Mouse (Mus musculus) lung, postnatal 14 days (tissue): ENCODE measurements around the gene Ubr4.
A peak's percentile ranks its signal among the peaks of the same experiment; 100 is the strongest.

Source experiments
- DNase-seq: peaks from one replicate; pipeline ENCODE4 v3.0.0; 2021

Gene Ubr4

GRCm38 (mm10) chr4:139351931-139352711, at the start of gene Ubr4, which contains the start of the genes Mrto4 and Emc1:
Gene Ubr4, plus strand, starts transcription at chr4:139352609.
Gene Mrto4, minus strand, starts transcription at chr4:139352576.
Gene Emc1, plus strand, starts transcription at chr4:139352587.
- DNase-seq = peak; percentile 80

DNA sequence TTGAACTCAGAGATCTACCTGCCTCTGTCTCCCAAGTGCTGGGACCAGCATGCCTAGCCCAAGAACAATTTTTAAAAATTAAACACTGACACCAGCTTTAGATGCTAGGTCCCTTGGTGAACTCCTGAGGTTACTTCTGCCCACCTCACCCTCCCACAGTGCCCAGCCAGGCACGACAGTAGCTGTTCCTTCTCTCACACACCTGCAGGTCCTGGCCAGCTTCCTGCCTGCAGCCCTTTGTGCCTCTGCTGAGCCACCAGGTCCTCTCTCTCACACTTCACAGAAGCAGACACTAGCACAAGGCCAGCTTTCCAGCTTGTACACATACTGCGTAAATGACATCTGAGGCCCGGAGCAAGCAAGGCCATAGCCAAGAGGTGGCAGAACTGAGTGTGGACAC, 46.9 kb upstream of the Ubr4 start:
- no peak for DNase-seq

DNA sequence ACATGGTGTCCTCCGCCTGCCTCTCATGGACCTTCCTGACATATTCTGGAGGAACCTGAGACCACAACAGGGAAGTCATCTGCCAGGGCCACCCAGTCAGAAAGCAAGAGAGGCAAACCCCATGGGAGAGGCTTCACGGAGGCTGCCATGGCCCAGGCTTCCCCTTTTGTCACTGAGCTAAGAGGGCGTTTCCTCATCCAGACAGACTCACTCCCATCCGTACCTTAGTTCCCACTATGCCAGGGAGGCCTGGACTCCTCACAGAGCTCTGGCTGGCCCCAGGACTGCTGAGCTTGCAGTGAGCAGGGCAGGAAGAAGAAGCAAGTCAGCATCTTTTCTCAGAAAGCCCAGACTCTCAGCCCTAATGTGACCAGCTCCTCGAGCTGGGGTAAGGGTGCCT, 44.5 kb upstream of the Ubr4 start:
- DNase-seq = no peak

- DNase-seq = no peak
Measured at GRCm38 (mm10) chr4:139309651-139310050, 42.8 kb upstream of the Ubr4 start.

GRCm38 (mm10) chr4:139310171-139310898, 42.1 kb upstream of the Ubr4 start, which contains the start of the genes Pqlc2 and Akr7a5:
Gene Pqlc2, minus strand, starts transcription at chr4:139310708.
Gene Akr7a5, plus strand, starts transcription at chr4:139310744.
- DNase-seq = peak; percentile 99

DNA sequence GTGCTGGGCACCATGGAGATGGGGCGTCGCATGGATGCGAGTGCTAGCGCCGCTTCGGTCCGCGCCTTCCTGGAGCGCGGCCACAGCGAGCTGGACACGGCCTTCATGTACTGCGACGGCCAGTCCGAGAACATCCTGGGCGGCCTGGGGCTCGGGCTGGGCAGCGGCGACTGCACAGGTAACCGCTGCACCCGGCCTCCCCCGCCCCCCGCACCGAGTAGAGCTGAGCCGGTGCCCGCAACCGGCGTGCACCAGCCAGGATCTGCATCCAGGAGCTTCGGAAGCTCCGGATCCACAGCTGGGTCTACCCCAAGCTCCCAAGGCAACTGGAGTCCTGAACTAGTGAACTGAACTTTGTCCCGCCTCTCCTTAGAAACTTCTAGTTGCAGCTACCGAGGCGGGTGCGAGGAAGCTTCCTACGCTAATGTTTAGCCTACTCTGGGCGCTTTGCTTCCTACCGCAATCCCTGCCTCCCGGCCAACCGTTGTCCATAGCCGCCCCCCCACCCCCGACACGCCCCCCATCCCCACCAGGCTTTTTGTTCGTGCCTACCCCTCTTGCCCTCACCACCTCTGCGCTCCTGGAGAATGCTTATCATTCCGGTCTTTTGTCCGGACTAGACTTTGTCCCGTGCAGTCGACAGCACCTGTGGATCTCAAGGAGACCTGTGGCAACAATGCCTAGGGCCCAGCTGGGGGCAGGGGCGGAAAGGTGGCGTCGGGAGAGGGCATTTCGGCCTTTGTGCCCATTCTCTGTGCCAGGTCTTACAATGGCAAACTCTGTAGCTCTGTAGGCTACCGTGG, 41.3 kb upstream of the Ubr4 start:
- DNase-seq = no peak

DNA sequence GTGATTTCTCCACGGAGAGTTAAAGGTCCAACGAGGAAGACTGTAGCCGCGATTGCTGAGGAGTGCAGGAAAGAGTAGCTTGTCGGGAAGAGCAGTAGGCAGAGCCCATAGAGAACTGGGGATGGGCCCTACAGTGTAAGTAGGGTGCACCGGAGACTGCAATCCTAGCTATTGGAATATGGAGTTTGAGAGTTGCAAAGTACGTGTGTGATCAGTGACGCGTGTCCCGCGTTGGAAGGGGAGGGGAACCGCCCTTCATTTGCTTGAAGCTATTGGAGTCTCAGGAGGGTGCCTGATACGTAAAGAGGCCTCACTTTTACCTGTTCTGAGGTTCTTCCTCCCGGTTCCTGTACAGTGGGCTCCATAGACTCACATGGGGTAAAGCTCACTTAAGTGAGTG, 40.7 kb upstream of the Ubr4 start:
- no peak for DNase-seq

DNA sequence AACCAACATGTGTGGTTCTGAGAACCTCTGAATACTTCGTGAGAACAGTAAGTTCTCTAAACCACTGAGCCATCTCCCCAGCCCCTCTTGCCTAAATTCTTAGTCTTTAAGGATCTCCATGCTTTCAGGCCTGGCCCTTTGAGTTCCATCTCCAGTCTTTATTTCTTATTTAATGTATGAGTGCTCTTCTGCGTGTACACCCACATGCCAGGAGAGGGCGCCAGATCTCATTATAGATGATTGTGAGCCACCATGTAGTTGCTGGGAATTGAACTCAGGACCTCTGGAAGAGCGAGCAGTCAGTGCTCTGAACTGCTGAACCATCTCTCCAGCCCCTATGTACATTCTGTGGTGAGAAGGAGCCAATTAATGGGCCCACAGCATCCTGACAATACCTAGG, 39.8 kb upstream of the Ubr4 start:
- DNase-seq = peak; percentile 53

DNA sequence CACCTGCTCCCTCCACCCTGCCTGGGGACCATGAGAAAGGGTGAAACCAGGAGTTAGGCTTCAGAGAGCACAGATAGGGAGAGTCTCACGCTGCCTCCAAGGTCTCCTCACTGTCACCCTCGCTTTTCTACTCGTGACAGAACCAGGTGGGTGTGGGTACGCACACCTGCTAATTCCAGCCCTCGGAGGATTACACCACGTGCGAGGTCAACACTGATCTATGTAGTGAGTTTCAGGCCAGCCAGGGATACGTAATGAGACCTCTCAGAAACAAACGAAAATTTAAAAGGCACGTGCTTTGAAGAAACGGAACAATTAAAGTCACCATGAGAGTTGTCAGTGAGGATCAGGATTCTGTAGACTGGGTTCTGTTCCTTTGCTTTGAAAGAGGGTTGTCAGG, 34.0 kb upstream of the Ubr4 start:
- no peak for DNase-seq

DNA sequence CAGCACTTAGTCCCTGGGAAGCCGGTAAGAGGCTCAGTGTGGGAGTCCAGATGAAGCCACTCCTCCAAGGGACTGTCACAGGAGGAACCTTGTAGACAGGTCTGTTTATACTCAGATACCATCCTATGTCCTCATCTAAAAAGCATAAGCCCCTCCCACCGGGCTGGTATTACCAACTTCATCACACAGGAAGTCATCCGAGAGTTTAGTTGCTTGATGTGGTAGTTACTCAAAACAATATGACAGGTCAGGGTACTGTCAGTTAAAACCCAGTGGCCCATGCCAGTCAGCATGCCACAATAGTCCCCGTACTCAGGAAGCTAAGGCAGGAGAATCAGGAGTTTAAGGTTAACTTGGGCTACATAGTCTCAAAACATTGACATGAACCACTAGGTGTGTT, 32.7 kb upstream of the Ubr4 start:
- DNase-seq = no peak

- peak; percentile 83 for DNase-seq
Measured at GRCm38 (mm10) chr4:139330605-139331004, 21.8 kb upstream of the Ubr4 start.

DNA sequence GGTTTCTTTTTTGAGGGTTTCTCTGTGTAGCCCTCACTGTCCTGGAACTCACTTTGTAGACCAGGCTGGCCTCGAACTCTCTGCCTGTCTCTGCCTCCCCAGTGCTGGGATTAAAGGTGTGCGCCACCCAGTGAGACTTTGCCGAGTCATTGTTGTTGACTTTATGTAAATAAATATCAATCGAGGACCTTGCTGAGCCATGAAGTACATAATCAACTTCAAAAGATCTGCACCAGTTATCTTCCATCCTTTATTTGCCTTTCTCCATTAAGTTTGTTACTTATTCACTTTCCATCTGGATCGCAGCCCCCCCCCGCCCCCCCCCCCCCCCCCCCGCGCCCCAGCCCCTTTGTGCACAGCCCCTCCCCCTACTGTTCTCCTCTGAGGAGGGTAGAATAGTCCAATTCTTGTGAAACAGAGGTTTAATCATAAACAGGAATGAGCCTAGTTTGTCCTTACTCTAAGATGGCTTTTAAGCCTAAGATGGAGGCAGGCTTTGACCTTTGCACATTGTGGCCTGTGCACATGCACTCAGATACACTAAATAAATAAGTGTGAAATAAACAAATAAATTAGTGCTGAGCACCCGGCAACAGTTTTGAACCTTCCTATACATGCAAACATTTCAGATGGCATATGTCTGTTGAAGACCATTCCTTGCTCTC, 17.6 kb upstream of the Ubr4 start:
- DNase-seq = no peak

DNA sequence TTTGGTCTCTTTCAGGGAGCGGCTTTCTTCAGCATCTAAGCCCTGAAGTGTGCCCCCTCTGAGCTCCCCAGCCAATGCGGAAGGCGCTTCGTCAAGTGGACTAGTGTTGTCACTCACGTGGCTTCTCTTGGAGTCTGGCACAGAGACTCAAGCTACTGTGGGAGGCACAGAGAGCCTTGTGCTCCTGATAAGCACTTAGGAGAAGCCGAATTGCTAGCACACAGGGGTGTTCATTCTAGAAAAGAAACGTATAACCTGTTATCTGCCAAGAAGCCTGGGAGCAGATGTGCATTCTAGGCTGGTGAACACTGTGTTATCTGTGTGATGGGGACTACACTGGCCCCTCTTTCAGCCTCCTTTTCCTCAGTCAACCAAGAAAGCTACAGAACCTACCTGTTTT, 16.9 kb upstream of the Ubr4 start:
- DNase-seq = no peak

GRCm38 (mm10) chr4:139336822-139337483, 15.5 kb upstream of the Ubr4 start:
- DNase-seq = peak; percentile 88

DNA sequence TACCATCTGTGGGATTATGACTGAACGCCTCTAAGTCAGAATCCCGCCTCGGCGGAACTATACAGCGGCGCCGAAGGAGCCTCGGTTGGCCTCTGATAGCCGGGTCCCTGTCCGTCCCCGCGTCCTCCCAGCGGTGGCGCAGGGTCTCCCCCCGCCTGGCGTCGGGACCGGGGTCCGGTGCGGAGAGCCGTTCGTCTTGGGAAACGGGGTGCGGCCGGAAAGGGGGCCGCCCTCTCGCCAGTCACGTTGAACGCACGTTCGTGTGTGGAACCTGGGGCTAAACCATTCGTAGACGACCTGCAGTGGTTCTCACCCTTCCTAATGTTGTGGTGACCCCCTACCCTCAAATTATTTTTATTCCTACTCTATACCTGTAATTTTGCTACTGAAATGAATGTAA, 14.3 kb upstream of the Ubr4 start:
- DNase-seq = no peak

- no peak for DNase-seq
Measured at GRCm38 (mm10) chr4:139340835-139341234, 11.6 kb upstream of the Ubr4 start.

DNA sequence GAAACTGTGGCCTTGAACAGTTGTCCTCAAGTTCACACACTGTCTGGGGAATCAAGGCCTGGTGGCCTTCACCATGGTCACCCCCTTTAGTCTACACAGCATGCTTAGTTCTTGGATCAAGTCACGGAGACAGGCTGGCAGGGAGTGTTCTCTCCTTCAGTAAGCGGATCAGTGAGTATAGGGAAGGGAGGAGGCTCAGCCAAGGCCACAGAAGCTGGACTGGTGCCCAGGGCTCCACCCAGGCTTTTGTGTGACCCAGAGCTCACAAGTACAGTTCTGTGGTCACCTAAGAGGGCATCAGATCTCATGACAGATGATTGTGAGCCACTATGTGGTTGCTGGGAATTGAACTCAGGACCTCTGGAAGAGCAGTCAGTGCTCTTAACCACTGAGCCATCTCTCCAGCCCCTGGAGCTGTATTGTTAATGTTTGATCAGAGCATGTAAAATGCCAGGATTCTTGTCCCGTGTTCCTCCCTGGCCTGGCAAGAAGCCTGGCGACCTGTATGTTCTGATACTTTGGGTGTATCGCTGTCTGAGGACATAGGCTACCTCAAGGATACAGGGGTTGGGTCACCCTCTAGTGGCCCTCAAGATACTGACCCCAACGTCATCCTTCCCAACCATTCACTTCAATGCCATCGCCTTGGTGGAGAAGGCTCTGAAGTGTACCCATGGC, 10.7 kb upstream of the Ubr4 start:
- no peak for DNase-seq

- DNase-seq = no peak
Measured at GRCm38 (mm10) chr4:139343718-139344117, 8.7 kb upstream of the Ubr4 start.

- DNase-seq = no peak
Measured at GRCm38 (mm10) chr4:139345416-139346019, 6.9 kb upstream of the Ubr4 start.

GRCm38 (mm10) chr4:139352832-139353231, 423 bp downstream of the Ubr4 start:
- DNase-seq = no peak

GRCm38 (mm10) chr4:139357211-139357610, 4.8 kb downstream of the Ubr4 start:
- no peak for DNase-seq
